Mouse (Mus musculus) bone marrow, adult 2 months (tissue): ENCODE measurements at regions not wholly inside any gene's neighbourhood (a gene's known extent, or its start where the extent isn't known, plus 50 kb on each side); places are given as distances from the start of the nearest gene placed in this dataset.

Experiments used
- CTCF ChIP-seq: fragments of 200-500 bp; IDR thresholded peaks from 2 replicates; pipeline ENCODE4 v1.5.1; 2011; ENCODE audit warnings: low read length, control low read depth; ENCODE audit not compliant: control insufficient read depth, insufficient read depth
- POLR2A ChIP-seq: fragments of 200-500 bp; IDR thresholded peaks from 2 replicates; pipeline ENCODE4 v1.6.1; 2011; ENCODE audit warnings: low read depth, mild to moderate bottlenecking, control low read depth, low read length, borderline replicate concordance; ENCODE audit not compliant: control insufficient read depth

GRCm38 (mm10) chr12:114990916-114991315, 1056.6 kb upstream of the Zfp386 start:
- TF ChIP-seq POLR2A, result no peak
- no peak for TF ChIP-seq CTCF
